Mouse (Mus musculus): Measurements from ENCODE around the gene Slc16a14. TPM values are rescaled to one million over a fixed set of nuclear protein-coding genes. Genes with fewer than 3 reads are reported as not detected.

Gene Slc16a14
- polyA plus RNA-seq, 1 experiment from 2014 or later, result 0.31 TPM

DNA sequence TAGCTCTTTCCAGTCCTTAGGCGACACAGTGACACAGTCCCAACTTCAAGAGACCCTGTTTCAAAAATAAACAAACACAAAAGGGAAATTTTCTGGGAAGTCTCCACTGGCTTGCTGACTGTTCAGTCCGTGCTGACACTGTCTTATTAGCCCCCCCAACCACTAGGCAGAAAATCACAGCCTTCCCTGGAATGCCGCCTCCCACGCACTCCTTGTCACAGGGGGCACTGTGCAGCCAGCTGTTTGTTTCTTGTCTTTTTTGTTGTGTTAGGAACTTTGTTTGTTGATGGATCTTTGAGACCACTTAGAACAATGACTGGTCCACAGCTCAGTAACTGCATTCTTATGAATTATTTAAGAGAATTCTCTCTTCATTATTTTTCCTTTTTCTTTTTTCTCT, 51.0 kb downstream of the Slc16a14 start:
- H3K27ac ChIP-seq (replicated peaks; ENCODE audit: low read depth, low read length), result no peak overlapping the region
- ATAC-seq (replicated peaks; ENCODE audit: insufficient number of reproducible peaks, low FRiP score, low TSS enrichment, low read depth) (no peak), DNase-seq (ENCODE audit: low spot score) (no peak)
- H3K27me3 ChIP-seq (ENCODE audit: control insufficient read depth, insufficient read depth, low read length), result no peaks in the 10 kb centered on the region
- no peaks in the 10 kb centered on the region for H3K4me1 ChIP-seq (ENCODE audit: control insufficient read depth, insufficient read depth, low read length)
- H3K4me3 ChIP-seq (ENCODE audit: low read depth, low read length), result no peak overlapping the region
- no peaks in the 10 kb centered on the region for H3K36me3 ChIP-seq (replicated peaks; ENCODE audit: control insufficient read depth, insufficient read depth, low read depth, low read length)
- no peak overlapping the region for H3K4me2 ChIP-seq (ENCODE audit: low read depth, low read length)
- H3K9ac ChIP-seq (replicated peaks; ENCODE audit: low read length), result no peak overlapping the region
- 80% methylated on average over 4 of the region's 4 CpGs for WGBS
- H3K9me3 ChIP-seq (replicated peaks; ENCODE audit: control insufficient read depth, low read length), result no peaks in the 10 kb centered on the region

DNA sequence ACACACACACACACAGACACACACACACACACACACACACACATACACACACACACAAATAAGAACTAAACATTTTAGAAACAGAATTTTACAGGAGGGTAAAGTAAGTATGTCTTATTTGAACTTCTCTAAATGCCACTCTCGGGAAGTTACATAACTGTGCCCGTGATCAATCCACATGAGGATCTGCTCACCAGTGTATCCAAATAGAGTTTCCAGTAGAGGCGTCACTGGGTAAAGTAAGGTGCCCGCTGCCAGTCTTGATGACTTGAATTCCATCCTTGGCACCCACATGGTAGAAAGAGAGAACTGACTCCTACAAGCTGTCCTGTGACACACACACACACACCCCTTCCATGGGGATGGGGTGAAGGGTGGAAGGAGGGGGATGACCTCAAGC, 52.0 kb downstream of the Slc16a14 start:
- DNase-seq (ENCODE audit: low spot score) (no peak), ATAC-seq (replicated peaks; ENCODE audit: insufficient number of reproducible peaks, low FRiP score, low TSS enrichment, low read depth) (no peak)
- Histone ChIP-seq H3K9me3 (replicated peaks; ENCODE audit: control insufficient read depth, low read length) (no peaks in the 10 kb centered on the region), H3K4me2 (ENCODE audit: low read depth, low read length) (no peak overlapping the region), H3K36me3 (replicated peaks; ENCODE audit: control insufficient read depth, insufficient read depth, low read depth, low read length) (no peaks in the 10 kb centered on the region), H3K27me3 (ENCODE audit: control insufficient read depth, insufficient read depth, low read length) (no peaks in the 10 kb centered on the region), H3K27ac (replicated peaks; ENCODE audit: low read depth, low read length) (no peak overlapping the region), H3K4me1 (ENCODE audit: control insufficient read depth, insufficient read depth, low read length) (no peaks in the 10 kb centered on the region), H3K9ac (replicated peaks; ENCODE audit: low read length) (no peak overlapping the region), H3K4me3 (ENCODE audit: low read depth, low read length) (no peak overlapping the region)
- WGBS, result 91% methylated on average over 4 of the region's 4 CpGs

DNA sequence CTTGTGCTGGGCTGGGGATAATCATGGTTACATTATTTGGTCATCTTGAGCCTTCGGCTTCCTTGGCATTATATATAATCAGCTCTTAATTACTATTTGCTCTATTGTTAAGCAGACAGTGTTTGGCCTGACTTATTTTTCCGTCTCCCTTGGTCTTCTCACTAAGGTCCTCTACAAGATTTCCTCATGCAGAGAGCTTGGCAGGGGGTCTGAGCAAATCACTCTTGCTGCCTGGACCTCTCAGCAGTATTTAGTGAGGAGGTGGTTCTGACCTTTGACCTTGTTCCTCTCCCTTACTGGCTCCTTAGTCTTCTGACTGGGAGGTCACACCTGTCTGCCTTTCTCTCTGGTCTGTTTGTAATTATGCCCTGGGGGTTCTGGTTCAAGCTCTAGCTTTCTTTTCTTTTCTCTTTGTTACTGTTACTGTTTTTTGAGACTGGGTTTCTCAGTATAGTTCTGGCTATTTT, 52.8 kb downstream of the Slc16a14 start:
- Histone ChIP-seq H3K4me3 (ENCODE audit: low read depth, low read length) (no peak overlapping the region), H3K27me3 (ENCODE audit: control insufficient read depth, insufficient read depth, low read length) (no peaks in the 10 kb centered on the region), H3K4me1 (ENCODE audit: control insufficient read depth, insufficient read depth, low read length) (no peaks in the 10 kb centered on the region), H3K27ac (replicated peaks; ENCODE audit: low read depth, low read length) (no peak overlapping the region), H3K36me3 (replicated peaks; ENCODE audit: control insufficient read depth, insufficient read depth, low read depth, low read length) (no peaks in the 10 kb centered on the region), H3K9me3 (replicated peaks; ENCODE audit: control insufficient read depth, low read length) (no peaks in the 10 kb centered on the region), H3K9ac (replicated peaks; ENCODE audit: low read length) (no peak overlapping the region), H3K4me2 (ENCODE audit: low read depth, low read length) (no peak overlapping the region)
- no peak for ATAC-seq (replicated peaks; ENCODE audit: insufficient number of reproducible peaks, low FRiP score, low TSS enrichment, low read depth)
- 20% methylated on average over 2 of the region's 2 CpGs for WGBS
- no peak for DNase-seq (ENCODE audit: low spot score)

GRCm38 (mm10) chr1:84881248-84882065, 53.5 kb downstream of the Slc16a14 start:
- ATAC-seq (replicated peaks; ENCODE audit: insufficient number of reproducible peaks, low FRiP score, low TSS enrichment, low read depth), result no peak
- Histone ChIP-seq H3K4me2 (ENCODE audit: low read depth, low read length) (no peak overlapping the region), H3K27me3 (ENCODE audit: control insufficient read depth, insufficient read depth, low read length) (no peaks in the 10 kb centered on the region), H3K27ac (replicated peaks; ENCODE audit: low read depth, low read length) (no peak overlapping the region), H3K9ac (replicated peaks; ENCODE audit: low read length) (no peak overlapping the region), H3K36me3 (replicated peaks; ENCODE audit: control insufficient read depth, insufficient read depth, low read depth, low read length) (no peaks in the 10 kb centered on the region), H3K4me1 (ENCODE audit: control insufficient read depth, insufficient read depth, low read length) (no peaks in the 10 kb centered on the region), H3K9me3 (replicated peaks; ENCODE audit: control insufficient read depth, low read length) (no peaks in the 10 kb centered on the region), H3K4me3 (ENCODE audit: low read depth, low read length) (no peak overlapping the region)
- no peak for DNase-seq (ENCODE audit: low spot score)
- 68% methylated on average over 11 of the region's 11 CpGs for WGBS

DNA sequence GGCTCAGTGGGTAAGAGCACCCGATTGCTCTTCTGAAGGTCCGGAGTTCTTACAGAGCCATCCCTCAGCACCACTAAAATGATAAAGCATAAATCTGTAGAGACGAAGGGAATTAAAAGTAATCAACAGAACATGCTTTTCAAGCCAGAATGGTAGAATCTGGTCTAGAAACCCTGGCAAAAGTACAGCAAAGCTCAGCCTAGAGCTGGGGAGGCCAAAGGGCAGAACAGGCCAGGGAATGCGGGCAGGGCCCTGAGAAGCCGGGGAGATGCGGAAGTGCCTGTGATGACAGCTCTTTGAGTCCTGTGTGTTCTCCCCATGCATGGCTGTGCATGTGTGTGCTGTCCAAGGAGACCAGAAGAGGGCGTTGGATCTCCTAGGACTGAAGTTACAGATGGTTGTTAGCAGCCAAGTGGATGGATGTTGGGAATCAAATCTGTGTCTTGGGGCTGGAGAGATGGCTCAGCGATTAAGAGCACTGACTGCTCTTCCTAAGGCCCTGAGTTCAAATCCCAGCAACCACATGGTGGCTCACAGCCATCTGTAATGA, 55.3 kb downstream of the Slc16a14 start:
- 90% methylated on average over 8 of the region's 8 CpGs for WGBS
- no peaks in the 10 kb centered on the region for H3K9me3 ChIP-seq (replicated peaks; ENCODE audit: control insufficient read depth, low read length)

DNA sequence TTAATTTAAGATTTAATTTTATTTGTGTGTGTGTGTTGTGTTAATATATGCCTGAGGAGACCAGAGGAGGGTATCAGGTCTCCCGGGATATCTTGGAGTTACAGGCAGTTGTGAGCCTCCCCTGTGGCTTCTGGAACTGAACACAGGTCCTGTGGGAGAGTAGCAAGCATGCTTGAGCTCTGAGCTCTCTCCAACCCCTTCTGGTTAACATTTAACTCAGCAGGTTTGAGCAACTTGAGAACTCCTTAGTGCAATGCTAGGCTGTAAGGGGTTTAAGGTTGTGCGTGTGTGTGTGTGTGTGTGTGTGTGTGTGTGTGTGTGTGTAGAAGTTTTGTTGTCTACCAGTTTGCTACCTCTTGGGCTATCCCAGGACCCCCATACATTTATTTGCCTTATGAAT, 57.3 kb downstream of the Slc16a14 start:
- Histone ChIP-seq H3K9ac (replicated peaks; ENCODE audit: low read length) (no peak overlapping the region), H3K36me3 (replicated peaks; ENCODE audit: control insufficient read depth, insufficient read depth, low read depth, low read length) (no peaks in the 10 kb centered on the region), H3K27me3 (ENCODE audit: control insufficient read depth, insufficient read depth, low read length) (no peaks in the 10 kb centered on the region), H3K4me3 (ENCODE audit: low read depth, low read length) (no peak overlapping the region), H3K27ac (replicated peaks; ENCODE audit: low read depth, low read length) (no peak overlapping the region), H3K4me2 (ENCODE audit: low read depth, low read length) (no peak overlapping the region), H3K4me1 (ENCODE audit: control insufficient read depth, insufficient read depth, low read length) (no peaks in the 10 kb centered on the region), H3K9me3 (replicated peaks; ENCODE audit: control insufficient read depth, low read length) (no peaks in the 10 kb centered on the region)
- 77% methylated on average over 2 of the region's 2 CpGs for WGBS
- ATAC-seq (replicated peaks; ENCODE audit: insufficient number of reproducible peaks, low FRiP score, low TSS enrichment, low read depth), result no peak
- DNase-seq (ENCODE audit: low spot score), result no peak

More for the DNA sequence above, 55.3 kb downstream of the Slc16a14 start:
- Histone ChIP-seq H3K36me3 (replicated peaks; ENCODE audit: control insufficient read depth, insufficient read depth, low read depth, low read length) (no peaks in the 10 kb centered on the region), H3K27me3 (ENCODE audit: control insufficient read depth, insufficient read depth, low read length) (no peaks in the 10 kb centered on the region), H3K4me1 (ENCODE audit: control insufficient read depth, insufficient read depth, low read length) (no peaks in the 10 kb centered on the region), H3K4me2 (ENCODE audit: low read depth, low read length) (no peak overlapping the region), H3K9ac (replicated peaks; ENCODE audit: low read length) (no peak overlapping the region), H3K4me3 (ENCODE audit: low read depth, low read length) (no peak overlapping the region), H3K27ac (replicated peaks; ENCODE audit: low read depth, low read length) (no peak overlapping the region)
- ATAC-seq (replicated peaks; ENCODE audit: insufficient number of reproducible peaks, low FRiP score, low TSS enrichment, low read depth) (no peak), DNase-seq (ENCODE audit: low spot score) (no peak)

- H3K9me3 ChIP-seq (replicated peaks; ENCODE audit: control insufficient read depth, low read length), result no peaks in the 10 kb centered on the region
- no peaks in the 10 kb centered on the region for H3K27me3 ChIP-seq (ENCODE audit: control insufficient read depth, insufficient read depth, low read length)
- WGBS, result 51% methylated on average over 4 of the region's 4 CpGs
- H3K4me1 ChIP-seq (ENCODE audit: control insufficient read depth, insufficient read depth, low read length), result no peaks in the 10 kb centered on the region
- no peak overlapping the region for H3K4me3 ChIP-seq (ENCODE audit: low read depth, low read length)
- no peaks in the 10 kb centered on the region for H3K36me3 ChIP-seq (replicated peaks; ENCODE audit: control insufficient read depth, insufficient read depth, low read depth, low read length)
- ATAC-seq (replicated peaks; ENCODE audit: insufficient number of reproducible peaks, low FRiP score, low TSS enrichment, low read depth), result no peak
- H3K9ac ChIP-seq (replicated peaks; ENCODE audit: low read length), result no peak overlapping the region
- no peak overlapping the region for H3K4me2 ChIP-seq (ENCODE audit: low read depth, low read length)
- no peak for DNase-seq (ENCODE audit: low spot score)
- no peak overlapping the region for H3K27ac ChIP-seq (replicated peaks; ENCODE audit: low read depth, low read length)
These were observed 62.0 kb downstream of the Slc16a14 start for GRCm38 (mm10) chr1:84872939-84873338.

DNA sequence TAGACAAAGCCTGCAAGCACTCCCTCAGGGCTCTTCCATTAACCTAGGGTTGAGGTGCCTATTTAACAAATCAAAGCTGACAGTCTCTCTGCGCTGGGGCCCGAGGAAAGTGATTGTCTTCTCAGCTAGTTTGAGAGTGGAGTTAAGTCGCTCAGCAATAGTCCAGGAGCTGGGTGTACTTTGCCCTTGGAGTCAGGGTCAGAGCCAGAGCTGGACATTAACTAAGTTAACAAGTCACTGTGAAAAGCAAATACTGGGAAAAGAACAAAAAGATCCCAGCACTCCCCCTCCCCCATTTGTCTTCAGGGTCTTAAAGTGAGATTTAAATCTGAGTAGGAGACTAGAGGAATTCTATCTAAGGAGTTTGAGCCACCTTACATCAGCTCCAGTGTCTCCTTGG, 62.8 kb downstream of the Slc16a14 start:
- Histone ChIP-seq H3K9ac (replicated peaks; ENCODE audit: low read length) (no peak overlapping the region), H3K36me3 (replicated peaks; ENCODE audit: control insufficient read depth, insufficient read depth, low read depth, low read length) (no peaks in the 10 kb centered on the region), H3K4me3 (ENCODE audit: low read depth, low read length) (no peak overlapping the region), H3K4me1 (ENCODE audit: control insufficient read depth, insufficient read depth, low read length) (no peaks in the 10 kb centered on the region), H3K9me3 (replicated peaks; ENCODE audit: control insufficient read depth, low read length) (no peaks in the 10 kb centered on the region), H3K27ac (replicated peaks; ENCODE audit: low read depth, low read length) (no peak overlapping the region), H3K4me2 (ENCODE audit: low read depth, low read length) (no peak overlapping the region), H3K27me3 (ENCODE audit: control insufficient read depth, insufficient read depth, low read length) (no peaks in the 10 kb centered on the region)
- ATAC-seq (replicated peaks; ENCODE audit: insufficient number of reproducible peaks, low FRiP score, low TSS enrichment, low read depth) (no peak), DNase-seq (ENCODE audit: low spot score) (no peak)
- WGBS, result 7% methylated on average over 3 of the region's 3 CpGs

All from embryonic facial prominence, embryonic 11.5 days (tissue).